Mouse (Mus musculus): Measurements from ENCODE around the gene Sema3b.

DNA sequence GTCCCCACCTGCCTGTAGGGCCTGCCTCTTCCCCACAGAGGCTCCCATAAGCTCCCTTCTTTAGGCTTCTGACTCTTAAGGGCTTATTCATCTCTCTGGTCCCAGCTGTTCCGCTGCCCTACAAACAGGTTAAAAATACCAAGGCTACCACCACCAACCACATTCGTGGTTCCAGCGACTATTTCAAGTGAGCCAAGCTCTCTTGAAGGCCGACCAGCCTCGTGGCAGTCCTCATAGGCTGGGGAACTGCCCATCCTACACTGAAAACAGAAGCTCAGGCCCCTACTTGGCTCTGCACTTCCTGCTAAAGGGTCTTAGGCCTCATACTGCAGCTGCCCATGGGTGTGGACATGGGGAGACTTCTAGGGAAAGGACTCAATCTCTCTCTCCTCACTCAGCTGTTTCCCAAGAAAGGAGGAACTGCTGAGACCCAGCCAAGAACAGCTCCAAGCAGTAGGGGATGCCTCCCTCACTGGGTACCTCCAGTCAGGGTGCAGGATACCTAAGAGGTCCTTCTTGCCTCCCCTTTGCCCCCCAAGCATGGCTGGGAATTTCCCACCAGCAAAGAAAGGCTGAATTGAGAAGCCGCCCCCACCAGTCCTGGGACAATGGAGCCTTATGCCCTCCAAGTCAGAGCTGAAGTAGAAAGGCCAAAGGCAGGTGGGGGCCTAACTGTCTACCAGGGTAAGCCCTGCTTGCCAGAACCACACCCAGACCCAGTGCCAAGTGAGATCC lies 2.6 kb upstream of the Sema3b start:
- TF ChIP-seq POLR2A (IDR thresholded peaks at IDR 0.05; ENCODE audit: insufficient read depth, low read depth, low read length) (no peak), CTCF (IDR thresholded peaks at IDR 0.05; ENCODE audit: insufficient read depth, low read depth, low read length) (no peak)

Measured in olfactory bulb, adult 2 months (tissue).